Mouse (Mus musculus) heart, embryonic 11.5 days (tissue): Measurements from ENCODE around the gene Idh3g. TPM values are rescaled to one million over a fixed set of nuclear protein-coding genes. Genes with fewer than 3 reads are reported as not detected.

ENCODE experiments used
- ATAC-seq: fragments of 200-750 bp; cut with Nextera tagmentation; replicated peaks from 2 replicates; pipeline ENCODE4 v1.8.0; 2017; ENCODE audit warnings: moderate library complexity; ENCODE audit not compliant: insufficient number of reproducible peaks, low FRiP score, low TSS enrichment
- H3K27ac ChIP-seq: fragments of 300-500 bp; sonication (generic); 2 replicates; pipeline ENCODE4 v1.5.1; 2014; ENCODE audit warnings: mild to moderate bottlenecking, low read depth, low read length
- H3K27me3 ChIP-seq: fragments of 300-500 bp; sonication (generic); 2 replicates; pipeline ENCODE4 v1.6.1; 2014; ENCODE audit warnings: mild to moderate bottlenecking, low read length, mixed read lengths; ENCODE audit not compliant: control insufficient read depth, insufficient read depth
- H3K36me3 ChIP-seq: fragments of 300-500 bp; sonication (generic); 2 replicates; pipeline ENCODE4 v1.6.1; 2014; ENCODE audit warnings: mild to moderate bottlenecking, low read length, moderate library complexity, mixed read lengths; ENCODE audit not compliant: control insufficient read depth, insufficient read depth
- H3K4me1 ChIP-seq: fragments of 300-500 bp; sonication (generic); 2 replicates; pipeline ENCODE4 v1.6.1; 2014; ENCODE audit warnings: low read length; ENCODE audit not compliant: control insufficient read depth, insufficient read depth
- H3K4me2 ChIP-seq: fragments of 300-500 bp; sonication (generic); 2 replicates; pipeline ENCODE4 v1.6.1; 2014; ENCODE audit warnings: mild to moderate bottlenecking, moderate library complexity
- H3K4me3 ChIP-seq: fragments of 300-500 bp; sonication (generic); 2 replicates; pipeline ENCODE4 v1.5.1; 2014; ENCODE audit warnings: low read depth, low read length
- H3K9ac ChIP-seq: fragments of 300-500 bp; sonication (generic); 2 replicates; pipeline ENCODE4 v1.6.1; 2014; ENCODE audit warnings: mild to moderate bottlenecking, low read depth, low read length, moderate library complexity
- H3K9me3 ChIP-seq: fragments of 300-500 bp; sonication (generic); replicated peaks from 2 replicates; pipeline ENCODE4 v1.6.1; 2016; ENCODE audit warnings: low read length; ENCODE audit not compliant: control insufficient read depth
- WGBS: fragments of 180-500 bp; shearing (Covaris S2); extraction: QIAGEN DNeasy Blood & Tissue Kit; methylation state at CpG from one replicate; pipeline ENCODE4 v1.1.7; 2014; ENCODE audit not compliant: insufficient replicate concordance; 5-methylcytosine and 5-hydroxymethylcytosine counted together
- polyA plus RNA-seq: library from polyadenylated mRNA; unstranded; fragments of >200 nt; fragmentation: Nextera tagmentation; extraction: Ambion mirVana; gene quantifications from 2 replicates; pipeline ENCODE4 v1.2.1, GENCODE M21; 2014

The Idh3g gene
- polyA plus RNA-seq, 1 experiment from 2014 or later: 285 TPM

- no peak overlapping the region for H3K27ac ChIP-seq
- no peaks in the 10 kb centered on the region for H3K4me1 ChIP-seq
- no peak overlapping the region for H3K4me3 ChIP-seq
- no peak overlapping the region for H3K4me2 ChIP-seq
- H3K9me3 ChIP-seq: no peaks in the 10 kb centered on the region
- ATAC-seq: no peak
- H3K9ac ChIP-seq: no peak overlapping the region
- WGBS: 65% methylated on average over 5 of the region's 5 CpGs
- H3K27me3 ChIP-seq: no peaks in the 10 kb centered on the region; the same call in 1 of the 2 replicates
- no peaks in the 10 kb centered on the region for H3K36me3 ChIP-seq
These were observed 47.5 kb downstream of the Idh3g start for GRCm38 (mm10) chrX:73739151-73739550.

GRCm38 (mm10) chrX:73738155-73738554 is 48.5 kb downstream of the Idh3g start:
- H3K27ac ChIP-seq: no peak overlapping the region
- H3K9me3 ChIP-seq: no peaks in the 10 kb centered on the region
- H3K9ac ChIP-seq: no peak overlapping the region
- 41% methylated on average over 1 of the region's 1 CpGs for WGBS
- no peak for ATAC-seq
- no peaks in the 10 kb centered on the region; the same call in 1 of the 2 replicates for H3K27me3 ChIP-seq
- no peaks in the 10 kb centered on the region for H3K36me3 ChIP-seq
- no peak overlapping the region for H3K4me2 ChIP-seq
- no peaks in the 10 kb centered on the region for H3K4me1 ChIP-seq
- H3K4me3 ChIP-seq: no peak overlapping the region

- H3K4me2 ChIP-seq: no peak overlapping the region
- H3K9ac ChIP-seq: no peak overlapping the region
- no peak overlapping the region for H3K27ac ChIP-seq
- no peaks in the 10 kb centered on the region for H3K27me3 ChIP-seq
- H3K4me1 ChIP-seq: no peaks in the 10 kb centered on the region
- WGBS: 59% methylated on average over 1 of the region's 1 CpGs
- no peak overlapping the region for H3K4me3 ChIP-seq
- H3K9me3 ChIP-seq: no peaks in the 10 kb centered on the region
- H3K36me3 ChIP-seq: peaks cover 2% of the 10 kb centered on the region; the same call in 1 of the 2 replicates
- no peak for ATAC-seq
These were observed 55.8 kb downstream of the Idh3g start for GRCm38 (mm10) chrX:73730908-73731307.

Other genes with a start within 250 kb of the Idh3g start
- gene Dusp9, start 147.5 kb downstream of the Idh3g start, polyA plus RNA-seq: 2.8 and 5.4 TPM in 2 replicates
- 11.1 and 12.2 TPM in 2 replicates for gene Pnck, start 126.8 kb downstream of the Idh3g start, polyA plus RNA-seq
- gene Slc6a8, start 113.7 kb downstream of the Idh3g start, polyA plus RNA-seq: 6.9 and 8.2 TPM in 2 replicates
- 171 and 188 TPM in 2 replicates for gene Bcap31, start 70.7 kb downstream of the Idh3g start, polyA plus RNA-seq
- 8.1 and 9.2 TPM in 2 replicates for gene Abcd1, start 70.3 kb downstream of the Idh3g start, polyA plus RNA-seq
- 0.16 and 0.27 TPM in 2 replicates for gene Plxnb3, start 29.8 kb downstream of the Idh3g start, polyA plus RNA-seq
- 52.6 and 57.9 TPM in 2 replicates for gene Srpk3, start 12.5 kb downstream of the Idh3g start, polyA plus RNA-seq
- gene Ssr4, start 131 bp upstream of the Idh3g start, polyA plus RNA-seq: 159 and 162 TPM in 2 replicates
- 0.33 and 0.46 TPM in 2 replicates for gene Pdzd4, start 38.1 kb upstream of the Idh3g start, polyA plus RNA-seq
- not detected in 2 replicates for gene Avpr2, start 105.2 kb upstream of the Idh3g start, polyA plus RNA-seq
- 1.3 and 2.2 TPM in 2 replicates for gene L1cam, start 109.2 kb upstream of the Idh3g start, polyA plus RNA-seq
- gene Arhgap4, start 135.0 kb upstream of the Idh3g start, polyA plus RNA-seq: 0.96 and 1.3 TPM in 2 replicates
- gene Naa10, start 135.0 kb upstream of the Idh3g start, polyA plus RNA-seq: 94.3 and 96.5 TPM in 2 replicates
- gene Renbp, start 144.0 kb upstream of the Idh3g start, polyA plus RNA-seq: 51.6 and 64.0 TPM in 2 replicates
- gene Hcfc1, start 179.5 kb upstream of the Idh3g start, polyA plus RNA-seq: 42.6 and 52.1 TPM in 2 replicates
- gene Irak1, start 237.0 kb upstream of the Idh3g start, polyA plus RNA-seq: 39.3 and 40.7 TPM in 2 replicates